Comparison of ENCODE assay signal across 8 mouse cellular contexts in the genomic region with DNA sequence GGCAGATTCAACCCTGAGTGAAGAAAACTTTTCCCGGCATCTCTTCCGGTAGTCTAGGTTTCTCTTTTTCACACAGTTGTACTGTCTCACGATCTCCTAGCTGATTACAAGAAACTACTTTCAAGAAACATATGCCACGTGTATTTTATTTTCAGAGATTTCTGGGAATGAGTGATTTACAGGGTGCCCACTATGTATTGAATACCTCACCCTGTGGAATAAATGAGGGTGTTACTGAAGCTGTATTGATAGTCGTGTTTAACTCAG. TPM values are rescaled to one million over a fixed set of nuclear protein-coding genes. Genes with fewer than 3 reads are reported as not detected.
DNase-seq lines count a peak whose midpoint lies in the region; ATAC-seq lines count a peak whose summit lies in the region.

No protein-coding gene starts in this region.

- peak overlapping the region; percentile 57 for H3K4me2 ChIP-seq in kidney, embryonic 14.5 days (replicated peaks; ENCODE audit: low read depth, low read length)
- H3K4me2 ChIP-seq in embryonic facial prominence, embryonic 11.5 days (ENCODE audit: low read depth, low read length): peak overlapping the region; percentile 59; the same call in 1 of the 2 replicates
- peak overlapping the region; percentile 99 for H3K4me2 ChIP-seq in hindbrain, embryonic 16.5 days (ENCODE audit: low read length)
- H3K4me2 ChIP-seq in midbrain, embryonic 14.5 days (ENCODE audit: low read length): peak overlapping the region; percentile 98

- peak overlapping the region; percentile 62 for H3K4me3 ChIP-seq in kidney, embryonic 14.5 days (ENCODE audit: low read length)
- H3K4me3 ChIP-seq in embryonic facial prominence, embryonic 11.5 days (ENCODE audit: low read depth, low read length): peak overlapping the region; percentile 47
- H3K4me3 ChIP-seq in hindbrain, embryonic 16.5 days (ENCODE audit: low read length): peak overlapping the region; percentile 66
- peak overlapping the region; percentile 54 for H3K4me3 ChIP-seq in midbrain, embryonic 14.5 days (replicated peaks; ENCODE audit: low read depth, low read length)

- no peak overlapping the region for H3K27ac ChIP-seq in kidney, embryonic 14.5 days (ENCODE audit: low read depth, low read length)
- H3K27ac ChIP-seq in embryonic facial prominence, embryonic 11.5 days (replicated peaks; ENCODE audit: low read depth, low read length): no peak overlapping the region
- no peak overlapping the region for H3K27ac ChIP-seq in hindbrain, embryonic 16.5 days (ENCODE audit: low read depth, low read length)
- no peak overlapping the region for H3K27ac ChIP-seq in midbrain, embryonic 14.5 days (replicated peaks; ENCODE audit: low read depth, low read length)

- no peaks in the 10 kb centered on the region for H3K36me3 ChIP-seq in kidney, embryonic 14.5 days (ENCODE audit: control insufficient read depth, insufficient read depth, low read length)
- H3K36me3 ChIP-seq in embryonic facial prominence, embryonic 11.5 days (replicated peaks; ENCODE audit: control insufficient read depth, insufficient read depth, low read depth, low read length): no peaks in the 10 kb centered on the region
- H3K36me3 ChIP-seq in hindbrain, embryonic 16.5 days (ENCODE audit: control insufficient read depth, insufficient read depth, low read length): no peaks in the 10 kb centered on the region
- no peaks in the 10 kb centered on the region for H3K36me3 ChIP-seq in midbrain, embryonic 14.5 days (ENCODE audit: control insufficient read depth, insufficient read depth, low read length)

- no peak for DNase-seq in kidney, postnatal 10 days
- no peak for DNase-seq in embryonic facial prominence, embryonic 11.5 days (ENCODE audit: low spot score)
- DNase-seq in midbrain, embryonic 14.5 days: no peak
- DNase-seq in thymus, postnatal 10 days (ENCODE audit: low spot score in 2 of 2): no peak
- DNase-seq in ovary, postnatal 10 days (ENCODE audit: low spot score): no peak
- DNase-seq in adrenal gland, postnatal 25 days: no peak

- WGBS in kidney, embryonic 14.5 days: 6% methylated on average over 5 of the region's 5 CpGs
- WGBS in embryonic facial prominence, embryonic 11.5 days: 14% methylated on average over 5 of the region's 5 CpGs
- 16% methylated on average over 5 of the region's 5 CpGs for WGBS in hindbrain, embryonic 16.5 days
- WGBS in midbrain, embryonic 14.5 days: 13% methylated on average over 5 of the region's 5 CpGs

- no peaks in the 10 kb centered on the region for H3K4me1 ChIP-seq in kidney, embryonic 14.5 days (ENCODE audit: control insufficient read depth, insufficient read depth, low read length)
- no peaks in the 10 kb centered on the region for H3K4me1 ChIP-seq in embryonic facial prominence, embryonic 11.5 days (ENCODE audit: control insufficient read depth, insufficient read depth, low read length)
- H3K4me1 ChIP-seq in hindbrain, embryonic 16.5 days (ENCODE audit: control insufficient read depth, insufficient read depth, low read depth, low read length): no peaks in the 10 kb centered on the region; the same call in none of the 2 replicates
- H3K4me1 ChIP-seq in midbrain, embryonic 14.5 days (ENCODE audit: control insufficient read depth, insufficient read depth, low read length): no peaks in the 10 kb centered on the region

- peak overlapping the region; percentile 79; the same call in 1 of the 2 replicates for H3K9ac ChIP-seq in kidney, embryonic 14.5 days (ENCODE audit: low read depth, low read length)
- H3K9ac ChIP-seq in embryonic facial prominence, embryonic 11.5 days (replicated peaks; ENCODE audit: low read length): peak overlapping the region; percentile 70
- peak overlapping the region; percentile 76; the same call in 1 of the 2 replicates for H3K9ac ChIP-seq in hindbrain, embryonic 16.5 days (ENCODE audit: low read depth, low read length)
- H3K9ac ChIP-seq in midbrain, embryonic 14.5 days (replicated peaks; ENCODE audit: low read length): peak overlapping the region; percentile 64; the same call in 1 of the 2 replicates

- H3K27me3 ChIP-seq in kidney, embryonic 14.5 days (ENCODE audit: control insufficient read depth, insufficient read depth, low read length): no peaks in the 10 kb centered on the region
- H3K27me3 ChIP-seq in embryonic facial prominence, embryonic 11.5 days (ENCODE audit: control insufficient read depth, insufficient read depth, low read length): no peaks in the 10 kb centered on the region
- H3K27me3 ChIP-seq in hindbrain, embryonic 16.5 days (replicated peaks; ENCODE audit: control insufficient read depth, insufficient read depth, low read length): no peaks in the 10 kb centered on the region
- H3K27me3 ChIP-seq in midbrain, embryonic 14.5 days (ENCODE audit: control insufficient read depth, insufficient read depth, low read length): no peaks in the 10 kb centered on the region

- peaks cover 6% of the 10 kb centered on the region for H3K9me3 ChIP-seq in kidney, embryonic 14.5 days (ENCODE audit: control insufficient read depth, low read length)
- peaks cover 3% of the 10 kb centered on the region; the same call in 1 of the 2 replicates for H3K9me3 ChIP-seq in embryonic facial prominence, embryonic 11.5 days (replicated peaks; ENCODE audit: control insufficient read depth, low read length)
- H3K9me3 ChIP-seq in hindbrain, embryonic 16.5 days (ENCODE audit: control insufficient read depth, low read length): no peaks in the 10 kb centered on the region; the same call in 1 of the 2 replicates
- H3K9me3 ChIP-seq in midbrain, embryonic 14.5 days (ENCODE audit: control insufficient read depth, low read length): no peaks in the 10 kb centered on the region

- ATAC-seq in kidney, embryonic 14.5 days (ENCODE audit: low FRiP score, low TSS enrichment): peak; percentile 68
- peak; percentile 7; the same call in 1 of the 2 replicates for ATAC-seq in embryonic facial prominence, embryonic 11.5 days (replicated peaks; ENCODE audit: insufficient number of reproducible peaks, low FRiP score, low TSS enrichment, low read depth)
- no peak for ATAC-seq in hindbrain, embryonic 16.5 days
- ATAC-seq in midbrain, embryonic 14.5 days (ENCODE audit: low FRiP score, low TSS enrichment): peak; percentile 22; the same call in 1 of the 2 replicates

RNA-seq across cellular contexts. Expression of a gene that starts 0.2 kb away (rescaled TPM):
- polyA plus RNA-seq in kidney, embryonic 14.5 days (2014; fragmentation: Nextera tagmentation; extraction: Ambion mirVana): 13.7 and 14.5 TPM in 2 replicates
- polyA plus RNA-seq in embryonic facial prominence, embryonic 11.5 days (2014; fragmentation: Nextera tagmentation; extraction: Ambion mirVana): 26.7 and 31.7 TPM in 2 replicates
- polyA plus RNA-seq in hindbrain, embryonic 16.5 days (2015; fragmentation: Nextera tagmentation; extraction: Ambion mirVana): 2.6 and 2.7 TPM in 2 replicates
- 2.3 and 3.4 TPM in 2 replicates for polyA plus RNA-seq in midbrain, embryonic 14.5 days (2014; fragmentation: Nextera tagmentation; extraction: Ambion mirVana)
- total RNA-seq in adrenal gland, postnatal 25 days (2021): 5.7 and 8.8 TPM in 2 replicates
